Mouse (Mus musculus): ENCODE measurements around the gene B3galt4.
"Not testable (repeated sequence)": the region's sequence is repeated elsewhere in the genome, so short reads cannot be mapped to it uniquely, and the experiment has no call there.

The B3galt4 gene

DNA sequence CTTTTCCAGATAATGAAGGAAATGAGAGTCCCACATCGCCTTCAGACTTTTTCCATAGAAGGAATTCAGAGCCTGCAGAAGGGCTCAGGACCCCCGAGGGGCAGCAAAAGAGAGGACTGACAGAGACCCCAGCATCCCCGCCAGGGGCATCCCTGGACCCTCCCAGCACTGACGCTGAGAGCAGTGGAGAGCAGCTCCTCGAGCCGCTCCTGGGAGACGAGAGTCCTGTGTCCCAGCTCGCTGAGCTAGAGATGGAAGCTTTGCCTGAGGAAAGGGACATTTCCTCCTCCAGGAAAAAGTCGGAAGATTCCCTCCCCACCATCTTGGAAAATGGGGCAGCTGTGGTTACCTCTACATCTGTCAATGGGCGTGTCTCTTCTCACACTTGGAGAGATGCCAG is 38.0 kb downstream of the B3galt4 start:
- POLR2A ChIA-PET: interaction anchor here in 3 of 4 experiments (0.6 to 13.1 kb wide), 16 partner anchors 9 to 153 kb away, joined by 3 to 258 read pairs (median 6); partner anchors contain the start of genes B3galt4 (in 3 of the 3), Ndufa7 (in 2 of the 3), Rps18 (in 2 of the 3) and Rps28 (in 2 of the 3)
- CTCF ChIA-PET: interaction anchor here (0.6 to 5.2 kb wide), 8 partner anchors 10 to 1181 kb away, joined by 3 to 51 read pairs (median 4); no protein-coding TSS in a partner anchor

- POLR2A ChIA-PET: interaction anchor here (0.5 to 13.1 kb wide), 24 partner anchors 8 to 152 kb away, joined by 3 to 258 read pairs (median 6); partner anchors contain the start of genes B3galt4 (in 4 of the 4), Ndufa7 (in 2 of the 4), Pfdn6 (in 2 of the 4) and Rps18 (in 2 of the 4)
Measured at GRCm38 (mm10) chr17:33911813-33912414, 39.4 kb downstream of the B3galt4 start.

GRCm38 (mm10) chr17:33911052-33911812 is 40.1 kb downstream of the B3galt4 start:
- ChIA-PET POLR2A (interaction anchor here (0.5 to 13.1 kb wide), 28 partner anchors 6 to 151 kb away, joined by 3 to 258 read pairs (median 6); partner anchors contain the start of genes B3galt4 (in 4 of the 4), Ndufa7 (in 4 of the 4), Rps28 (in 4 of the 4) and Pfdn6 (in 2 of the 4)), CTCF (interaction anchor here (0.7 to 5.2 kb wide), 15 partner anchors 8 to 103 kb away, joined by 3 to 51 read pairs (median 4); partner anchors contain the start of genes Ndufa7 (in 1 of the 4), Rgl2 (in 1 of the 4) and Rps28 (in 1 of the 4))

More at GRCm38 (mm10) chr17:33911813-33912414, 39.4 kb downstream of the B3galt4 start:
- CTCF ChIA-PET: interaction anchor here (0.6 to 5.2 kb wide), 12 partner anchors 12 to 110 kb away, joined by 3 to 51 read pairs (median 4); partner anchors contain the start of gene Rgl2 (in 1 of the 4)

DNA sequence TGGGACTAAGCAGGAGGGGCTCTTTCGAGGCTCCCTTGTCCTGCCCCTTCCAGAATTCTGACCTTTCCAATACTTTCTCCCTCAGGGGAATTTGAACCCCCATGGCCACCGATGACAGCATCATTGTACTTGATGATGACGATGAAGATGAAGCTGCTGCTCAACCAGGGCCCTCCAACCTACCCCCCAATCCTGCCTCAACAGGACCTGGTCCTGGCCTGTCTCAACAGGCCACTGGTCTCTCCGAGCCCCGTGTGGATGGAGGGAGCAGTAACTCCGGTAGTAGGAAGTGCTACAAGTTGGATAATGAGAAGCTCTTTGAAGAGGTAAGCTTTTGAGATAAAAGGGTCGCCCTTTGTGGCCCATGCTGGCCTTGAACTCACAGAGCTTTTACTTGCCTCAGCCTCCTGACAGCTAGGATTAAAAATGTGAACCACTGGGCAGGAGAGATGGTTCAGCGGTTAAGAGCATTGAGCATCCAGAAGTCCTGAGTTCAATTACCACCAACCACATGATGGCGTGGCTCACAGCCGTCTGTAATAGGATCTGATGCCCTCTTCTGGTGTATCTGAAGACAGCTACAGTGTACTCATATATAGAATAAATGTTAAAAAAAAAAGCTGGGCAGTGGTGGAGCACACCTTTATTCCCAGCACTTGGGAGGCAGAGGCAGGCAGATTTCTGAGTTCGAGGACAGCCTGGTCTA is 40.8 kb downstream of the B3galt4 start:
- POLR2A ChIA-PET: interaction anchor here (0.6 to 13.1 kb wide), 29 partner anchors 7 to 209 kb away, joined by 3 to 258 read pairs (median 11); partner anchors contain the start of genes Ndufa7 (in 4 of the 4), Rps28 (in 4 of the 4), B3galt4 (in 2 of the 4) and H2-DMa (in 2 of the 4)
- CTCF ChIA-PET: interaction anchor here (0.7 to 5.2 kb wide), 15 partner anchors 9 to 86 kb away, joined by 3 to 51 read pairs (median 6); partner anchors contain the start of genes Ndufa7 (in 1 of the 4) and Rps28 (in 1 of the 4)

DNA sequence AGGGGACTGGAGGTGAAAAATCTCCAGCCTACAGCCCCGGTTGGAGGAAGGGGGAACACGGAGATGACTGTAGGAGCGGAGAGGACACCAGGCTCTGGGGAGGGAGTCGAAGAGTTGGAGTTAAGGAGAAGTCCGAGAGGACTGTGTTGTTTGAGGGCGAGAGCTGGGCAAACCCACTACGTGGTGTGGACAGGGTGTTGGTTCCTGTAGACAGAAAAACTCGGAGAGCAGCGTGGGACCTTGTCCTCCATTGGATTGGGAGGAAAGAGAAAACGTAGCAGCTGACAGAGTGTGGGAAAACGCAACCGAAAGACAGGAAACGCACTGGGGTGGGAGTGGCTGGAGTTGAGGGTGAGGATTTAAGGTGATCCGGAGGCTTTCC is 41.4 kb downstream of the B3galt4 start:
- ChIA-PET CTCF (interaction anchor here (0.7 to 5.2 kb wide), 12 partner anchors 9 to 85 kb away, joined by 3 to 51 read pairs (median 8); partner anchors contain the start of genes Ndufa7 (in 1 of the 4) and Rps28 (in 1 of the 4)), POLR2A (interaction anchor here (0.7 to 13.1 kb wide), 36 partner anchors 7 to 311 kb away, joined by 3 to 258 read pairs (median 10); partner anchors contain the start of genes Ndufa7 (in 3 of the 4), Rps28 (in 3 of the 4), B3galt4 (in 2 of the 4) and H2-DMa (in 2 of the 4))

GRCm38 (mm10) chr17:33909077-33909868 is 42.0 kb downstream of the B3galt4 start, which contains the start of gene Daxx:
Gene Daxx, plus strand, starts transcription at chr17:33909414.
- CTCF ChIA-PET: interaction anchor here in 3 of 4 experiments (0.6 to 5.2 kb wide), 20 partner anchors 8 to 216 kb away, joined by 3 to 51 read pairs (median 6); partner anchors contain the start of genes Kifc1 (in 2 of the 3), Ndufa7 (in 1 of the 3) and Rps28 (in 1 of the 3)
- POLR2A ChIA-PET: interaction anchor here (0.6 to 13.1 kb wide), 78 partner anchors 7 to 1250 kb away, joined by 3 to 258 read pairs (median 4); partner anchors contain the start of genes B3galt4 (in 4 of the 4), H2-DMa (in 3 of the 4), Ndufa7 (in 3 of the 4) and Rps18 (in 3 of the 4)

DNA sequence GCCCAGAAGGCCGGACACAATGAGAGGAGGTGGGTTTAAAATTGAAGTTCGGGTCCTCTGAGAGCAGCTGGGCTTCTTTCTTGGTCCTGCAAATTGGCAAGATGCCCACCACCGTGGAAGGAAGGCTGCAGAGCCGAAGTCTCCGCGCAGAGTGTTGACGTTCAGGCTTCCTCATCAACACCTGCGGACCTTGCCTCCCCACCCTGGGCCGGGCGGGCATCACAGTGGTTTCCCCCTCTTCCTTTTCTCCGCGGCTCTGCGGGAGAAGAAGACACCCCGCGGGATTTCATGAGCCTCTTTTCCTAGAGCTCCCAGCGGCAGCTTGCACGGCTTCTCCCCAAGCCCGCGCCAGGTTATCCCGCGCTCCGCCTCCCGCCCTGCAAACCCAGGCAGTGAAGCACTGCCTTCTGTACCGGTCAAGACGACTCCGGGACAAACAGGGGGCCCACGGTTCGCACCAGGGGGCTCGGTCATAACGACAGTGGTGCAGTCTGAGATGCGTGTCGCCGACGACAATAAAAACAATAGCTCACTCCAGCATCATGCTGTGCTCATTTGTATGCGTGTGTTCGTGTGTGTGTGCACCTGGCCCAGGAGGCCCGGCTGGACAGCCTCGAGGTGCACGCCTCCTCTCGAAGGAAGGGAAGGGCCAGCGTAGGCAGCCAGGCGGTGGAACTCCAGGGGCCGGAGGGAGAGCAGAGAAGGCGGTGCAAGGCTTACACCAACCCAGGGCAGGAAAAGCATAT is 42.8 kb downstream of the B3galt4 start:
- CTCF ChIA-PET: interaction anchor here (0.6 to 5.2 kb wide), 20 partner anchors 9 to 289 kb away, joined by 3 to 51 read pairs (median 4); partner anchors contain the start of genes Kifc1 (in 2 of the 4) and Psmb8 (in 1 of the 4)
- POLR2A ChIA-PET: interaction anchor here (0.5 to 13.1 kb wide), 79 partner anchors 8 to 1251 kb away, joined by 3 to 258 read pairs (median 4); partner anchors contain the start of genes B3galt4 (in 4 of the 4), H2-DMa (in 3 of the 4), Ndufa7 (in 3 of the 4) and Rps18 (in 3 of the 4)

- CTCF ChIA-PET: not testable (repeated sequence)
- POLR2A ChIA-PET: interaction anchor here in 3 of 4 experiments (0.6 to 13.1 kb wide), 5 partner anchors 12 to 256 kb away, joined by 3 to 161 read pairs (median 39); partner anchors contain the start of genes Tapbp (in 2 of the 3), Zbtb22 (in 2 of the 3), B3galt4 (in 1 of the 3) and Ndufa7 (in 1 of the 3)
Measured at GRCm38 (mm10) chr17:33904835-33905234, 46.5 kb downstream of the B3galt4 start, which contains the start of gene Platr17. Gene Platr17, plus strand, starts transcription at chr17:33905135.

GRCm38 (mm10) chr17:33903911-33904651 is 47.2 kb downstream of the B3galt4 start:
- ChIA-PET POLR2A (interaction anchor here (0.6 to 5.3 kb wide), 29 partner anchors 9 to 1260 kb away, joined by 3 to 60 read pairs (median 4); partner anchors contain the start of genes Tapbp (in 3 of the 4), Zbtb22 (in 3 of the 4), Rab11b (in 2 of the 4) and Rps18 (in 2 of the 4)), CTCF (interaction anchor here (0.5 to 3.1 kb wide), 11 partner anchors 11 to 377 kb away, joined by 3 to 24 read pairs (median 4); partner anchors contain the start of genes Kifc1 (in 1 of the 4), Pfdn6 (in 1 of the 4), Tapbp (in 1 of the 4) and Wdr46 (in 1 of the 4))

GRCm38 (mm10) chr17:33902491-33902890 is 48.8 kb downstream of the B3galt4 start:
- POLR2A ChIA-PET: interaction anchor here in 3 of 4 experiments (0.6 to 11.0 kb wide), 19 partner anchors 8 to 1004 kb away, joined by 3 to 258 read pairs (median 4); partner anchors contain the start of genes Daxx (in 2 of the 3), Ndufa7 (in 2 of the 3), Rps28 (in 2 of the 3) and Tapbp (in 2 of the 3)
- CTCF ChIA-PET: interaction anchor here in 3 of 4 experiments (0.6 to 3.1 kb wide), 6 partner anchors 10 to 243 kb away, joined by 4 to 24 read pairs (median 6); partner anchors contain the start of gene Kifc1 (in 1 of the 3)

GRCm38 (mm10) chr17:33902079-33902478 is 49.2 kb downstream of the B3galt4 start:
- ChIA-PET POLR2A (interaction anchor here in 3 of 4 experiments (0.7 to 11.0 kb wide), 19 partner anchors 8 to 1004 kb away, joined by 3 to 258 read pairs (median 4); partner anchors contain the start of genes Daxx (in 2 of the 3), Ndufa7 (in 2 of the 3), Rps28 (in 2 of the 3) and Tapbp (in 2 of the 3)), CTCF (interaction anchor here in 2 of 4 experiments (0.6 to 3.1 kb wide), 4 partner anchors 10 to 243 kb away, joined by 4 to 24 read pairs (median 6); partner anchors contain the start of gene Kifc1 (in 1 of the 2))

DNA sequence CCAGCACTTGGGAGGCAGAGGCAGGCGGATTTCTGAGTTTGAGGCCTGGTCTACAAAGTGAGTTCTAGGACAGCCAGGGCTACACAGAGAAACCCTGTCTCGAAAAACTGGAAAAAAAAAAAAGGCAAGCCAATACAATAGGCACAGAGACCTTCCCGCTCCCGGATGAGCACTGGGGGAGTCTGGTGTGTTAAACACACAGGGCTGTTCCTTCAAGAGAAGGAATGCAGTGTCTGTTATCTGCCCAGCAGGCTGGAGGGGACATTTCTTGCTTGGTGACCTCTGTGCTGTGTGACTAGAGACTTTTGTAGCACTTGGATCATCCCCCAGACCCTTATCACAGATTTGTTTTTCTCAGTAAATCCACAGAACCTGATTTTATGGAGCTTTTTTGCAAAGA is 49.6 kb downstream of the B3galt4 start:
- CTCF ChIA-PET: interaction anchor here in 2 of 4 experiments (0.6 to 3.1 kb wide), 4 partner anchors 10 to 242 kb away, joined by 4 to 24 read pairs (median 6); partner anchors contain the start of gene Kifc1 (in 1 of the 2)
- POLR2A ChIA-PET: interaction anchor here in 3 of 4 experiments (0.7 to 11.0 kb wide), 22 partner anchors 7 to 1004 kb away, joined by 3 to 258 read pairs (median 4); partner anchors contain the start of genes Daxx (in 3 of the 3), Ndufa7 (in 2 of the 3), Rps28 (in 2 of the 3) and Tapbp (in 2 of the 3)

GRCm38 (mm10) chr17:33900989-33901314 is 50.3 kb downstream of the B3galt4 start:
- ChIA-PET CTCF (interaction anchor here in 1 of 4 experiments (3.7 kb wide), 1 partner anchor 15 kb away, joined by 12 read pairs; the partner anchor contains the start of genes Tapbp and Zbtb22), POLR2A (interaction anchor here (0.7 to 11.0 kb wide), 14 partner anchors 8 to 127 kb away, joined by 3 to 258 read pairs (median 3); partner anchors contain the start of genes Daxx (in 3 of the 4), Tapbp (in 2 of the 4), Zbtb22 (in 2 of the 4) and H2-Ke6 (in 1 of the 4))

All from embryonic stem cell, embryonic (primary cell).